Mouse (Mus musculus): Measurements from ENCODE around the gene Daam1.

Daam1 gene

DNA sequence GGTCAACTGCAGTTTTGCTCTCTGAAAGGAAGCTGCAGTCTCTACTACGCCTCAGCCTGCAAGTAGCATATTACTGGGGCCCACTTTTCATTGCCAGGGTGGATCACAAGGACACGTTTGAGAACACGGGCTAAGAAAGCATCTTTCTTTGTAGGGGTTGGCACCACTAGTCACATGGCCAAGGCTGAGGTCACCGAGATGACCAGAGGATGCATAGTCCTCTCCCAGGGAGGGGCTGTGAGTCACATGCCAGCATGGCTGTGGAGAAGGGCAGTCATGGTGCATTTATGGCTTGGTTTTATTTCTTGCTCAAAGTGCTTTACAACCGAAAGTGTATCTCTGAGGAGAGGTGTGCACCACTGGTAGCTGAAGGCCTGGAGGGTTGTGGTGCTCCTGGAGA is 67.4 kb downstream of the Daam1 start:
- DNase-seq (ENCODE audit: low spot score in 2 of 2), result no peak

DNA sequence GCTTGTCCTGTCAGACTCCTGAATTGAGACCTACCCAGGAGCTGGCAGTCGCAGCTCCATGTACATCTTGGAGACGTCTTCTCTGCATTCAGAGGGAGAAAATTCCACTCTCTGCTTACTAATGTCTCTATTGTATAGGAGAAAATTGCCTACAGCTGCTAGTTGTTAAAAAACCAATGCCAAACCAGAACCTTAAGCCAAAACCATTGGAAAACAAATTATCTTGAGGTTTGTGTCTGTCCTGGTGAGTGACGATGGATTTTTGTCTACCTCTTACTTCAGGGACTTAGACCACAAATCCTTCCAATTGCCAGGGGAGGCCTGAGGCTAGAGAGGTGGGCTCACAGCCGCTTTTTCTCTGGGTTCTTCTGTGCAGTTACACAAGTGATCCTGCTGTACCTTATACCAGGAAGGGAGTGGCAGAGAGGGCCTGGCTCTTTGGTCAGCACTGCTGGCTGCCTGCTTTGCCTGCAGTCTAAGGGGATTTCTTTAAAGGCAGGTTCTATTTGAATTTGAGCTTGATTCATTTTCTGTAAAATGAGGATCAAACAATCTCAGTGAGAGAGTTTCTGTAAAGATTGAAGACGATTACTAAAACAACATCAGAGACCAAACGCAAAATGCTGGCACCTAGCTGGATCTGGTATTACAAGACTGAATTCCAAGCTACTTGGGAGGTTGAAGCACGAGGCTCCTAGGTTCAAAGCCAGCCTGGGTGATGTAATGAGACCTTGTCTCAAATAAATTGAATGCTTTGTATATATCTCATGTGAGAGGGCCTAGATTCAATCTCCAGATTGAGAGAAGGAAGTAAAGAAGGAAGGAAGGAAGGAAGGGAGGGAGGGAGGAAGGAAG is 68.0 kb downstream of the Daam1 start:
- no peak for DNase-seq (ENCODE audit: low spot score in 2 of 2)

DNA sequence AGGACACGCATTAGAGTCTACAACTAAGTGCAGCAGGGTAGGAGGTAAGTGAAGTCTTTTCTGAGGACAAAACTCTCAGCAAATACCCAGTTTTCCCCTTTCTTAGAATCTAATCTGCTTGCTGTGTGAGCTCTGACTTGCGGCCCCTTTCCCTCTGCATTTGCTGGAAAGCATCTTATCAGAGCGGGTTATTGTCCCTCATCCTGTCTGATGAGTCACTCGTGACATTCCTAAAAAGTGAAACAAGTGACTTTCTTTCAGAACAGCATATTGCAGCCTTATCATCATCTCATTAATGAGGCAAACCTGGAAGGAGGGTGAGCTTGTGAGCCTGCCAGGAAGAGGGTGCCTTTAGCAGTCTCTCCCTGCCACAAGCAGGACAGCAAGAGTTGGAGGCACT is 68.7 kb downstream of the Daam1 start:
- DNase-seq (ENCODE audit: low spot score in 2 of 2), result no peak

DNA sequence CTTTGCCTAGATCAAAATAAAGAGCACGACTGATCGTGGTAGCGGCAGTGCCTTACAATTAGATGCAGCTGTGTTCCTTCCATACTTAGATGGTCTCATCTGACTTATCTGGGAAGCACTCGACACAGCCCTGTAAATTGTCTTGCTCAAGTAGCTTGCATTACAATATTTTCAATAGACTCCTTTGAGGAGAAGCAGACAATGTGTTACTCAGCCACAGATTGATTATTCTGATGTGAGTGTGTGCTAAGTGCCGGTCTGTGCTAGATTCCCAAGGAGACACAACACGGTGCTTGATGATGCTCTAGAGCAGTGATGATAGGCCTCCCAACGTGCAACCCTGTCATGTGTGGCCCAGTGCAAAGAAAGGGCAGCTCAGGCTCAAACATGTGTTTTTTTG is 70.3 kb downstream of the Daam1 start:
- DNase-seq (ENCODE audit: low spot score in 2 of 2), result no peak

DNA sequence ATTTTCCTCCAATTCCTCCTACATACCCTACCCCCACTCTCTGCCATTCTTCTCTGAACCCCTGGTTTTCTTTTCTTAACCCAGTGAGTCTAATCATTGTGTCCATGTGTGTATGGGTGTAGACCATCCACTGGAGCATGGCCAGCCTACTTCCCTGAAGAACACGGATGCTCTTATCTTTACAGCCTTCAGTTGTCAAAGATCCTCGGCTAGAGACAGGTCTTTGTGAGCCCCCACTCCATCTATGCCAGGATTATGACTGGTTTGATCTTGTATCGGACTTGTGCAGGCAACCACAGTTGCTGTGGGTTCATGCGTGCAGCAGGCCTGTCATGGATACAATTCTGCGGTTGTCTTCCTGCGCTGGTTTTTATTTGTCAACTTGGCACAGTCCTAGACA is 71.0 kb downstream of the Daam1 start:
- no peak for DNase-seq (ENCODE audit: low spot score in 2 of 2)

DNA sequence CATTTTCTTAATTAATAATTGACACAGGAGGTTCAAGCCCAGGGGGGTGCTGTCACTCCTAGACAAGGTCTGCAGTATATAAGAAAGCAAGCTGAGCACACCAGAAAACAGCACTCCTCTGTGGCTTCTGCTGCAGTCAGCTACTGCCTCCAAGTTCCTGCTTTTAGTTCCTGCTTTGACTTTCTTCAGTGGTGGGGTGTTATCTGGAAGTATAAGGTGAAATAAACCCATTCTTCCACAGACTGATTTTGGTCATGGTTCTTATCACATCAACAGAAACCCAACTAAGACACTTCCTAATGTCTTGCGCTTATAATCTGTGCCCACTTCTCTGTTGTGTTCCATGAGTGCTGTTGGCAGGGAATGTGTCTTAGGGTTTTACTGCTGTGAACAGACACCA is 71.4 kb downstream of the Daam1 start:
- no peak for DNase-seq (ENCODE audit: low spot score in 2 of 2)

DNA sequence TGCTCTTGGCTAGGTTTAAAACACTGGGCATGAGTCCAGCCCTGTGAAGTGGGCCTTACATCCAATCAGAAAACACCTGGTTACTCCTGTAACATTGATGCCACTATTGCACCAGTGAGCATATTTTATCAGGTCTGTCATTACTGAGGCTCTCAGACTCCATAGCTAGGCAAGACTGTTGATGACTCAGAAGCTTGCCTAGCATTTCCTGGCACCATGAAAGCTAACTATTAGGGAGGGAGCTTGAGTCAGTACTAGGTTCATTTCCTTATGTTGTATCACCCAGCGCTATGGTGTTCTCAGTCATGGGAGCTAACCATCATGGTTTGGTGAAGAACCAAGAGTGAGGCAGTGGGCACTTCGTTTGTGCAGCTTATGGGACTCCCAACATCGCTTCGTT is 72.3 kb downstream of the Daam1 start:
- no peak for DNase-seq (ENCODE audit: low spot score in 2 of 2)

DNA sequence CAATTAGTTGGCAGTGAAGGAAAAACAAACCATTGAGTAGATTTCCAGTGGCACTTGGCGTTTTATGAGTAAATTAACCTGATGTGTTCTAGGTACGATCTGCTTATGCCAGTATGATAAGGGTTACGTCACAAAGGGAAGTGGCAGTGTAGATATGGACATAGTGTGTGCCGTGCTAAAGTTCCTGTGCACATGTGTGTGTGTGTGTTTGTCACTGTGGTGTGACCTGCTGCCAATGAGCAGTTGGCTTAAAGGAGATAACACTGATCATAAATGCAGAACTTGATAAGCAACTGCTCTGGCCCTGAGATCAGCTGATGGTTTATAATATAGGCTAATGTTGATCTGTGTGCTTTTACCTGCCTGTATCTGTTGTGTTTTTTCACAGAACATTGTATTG is 73.4 kb downstream of the Daam1 start:
- DNase-seq (ENCODE audit: low spot score in 2 of 2), result no peak

DNA sequence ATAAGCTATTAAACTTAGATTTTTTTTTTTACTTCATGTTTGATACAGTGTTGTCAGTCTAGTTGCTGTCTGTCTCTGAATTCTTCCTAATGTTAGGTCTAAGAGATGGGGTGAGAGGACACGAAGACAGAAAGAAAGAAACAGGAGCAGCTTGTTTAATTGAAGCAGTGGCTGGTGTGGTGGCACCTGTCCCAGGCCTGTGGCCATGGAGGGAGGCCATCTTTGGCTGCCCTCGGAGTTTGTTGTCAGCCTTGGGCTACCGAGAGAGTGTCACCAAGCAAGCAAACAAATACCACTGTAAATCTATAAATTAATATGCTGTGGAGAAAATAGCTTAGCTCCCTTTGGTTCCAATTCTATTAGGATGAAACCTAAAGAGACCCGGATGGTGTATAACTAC is 74.0 kb downstream of the Daam1 start:
- DNase-seq (ENCODE audit: low spot score in 2 of 2), result no peak

DNA sequence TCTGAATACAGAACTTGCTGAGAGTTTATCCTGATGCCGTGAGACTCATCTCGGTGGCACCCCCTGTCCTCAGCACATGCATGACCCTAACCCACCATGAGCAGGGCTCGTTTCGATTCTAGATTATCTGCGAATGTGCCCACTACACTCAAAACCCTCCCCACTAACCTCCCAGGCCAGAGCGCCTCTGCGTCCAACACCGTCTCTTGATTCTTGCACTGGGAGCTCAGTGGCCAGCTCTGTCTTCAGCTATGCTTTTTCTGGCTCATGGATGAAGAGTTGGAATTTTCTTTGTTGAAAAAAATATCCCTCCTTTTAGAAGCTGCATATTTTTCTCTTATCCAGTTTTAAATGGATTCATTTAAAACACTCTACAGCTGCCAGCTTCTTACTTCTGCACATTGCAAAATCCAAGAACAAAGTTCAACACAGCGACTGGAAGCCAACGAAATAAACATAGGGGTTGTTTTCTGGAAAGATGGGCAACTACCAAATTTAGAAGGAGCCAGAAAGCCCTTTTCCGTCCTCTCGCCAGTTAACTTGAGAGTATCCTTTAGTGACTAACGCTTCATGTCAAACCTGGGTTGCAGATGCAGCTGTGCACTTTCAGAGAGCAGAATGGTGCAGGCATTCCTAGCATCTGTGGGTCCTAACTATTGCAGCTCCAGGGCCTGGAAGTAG is 74.9 kb downstream of the Daam1 start:
- DNase-seq (ENCODE audit: low spot score in 2 of 2), result no peak

DNA sequence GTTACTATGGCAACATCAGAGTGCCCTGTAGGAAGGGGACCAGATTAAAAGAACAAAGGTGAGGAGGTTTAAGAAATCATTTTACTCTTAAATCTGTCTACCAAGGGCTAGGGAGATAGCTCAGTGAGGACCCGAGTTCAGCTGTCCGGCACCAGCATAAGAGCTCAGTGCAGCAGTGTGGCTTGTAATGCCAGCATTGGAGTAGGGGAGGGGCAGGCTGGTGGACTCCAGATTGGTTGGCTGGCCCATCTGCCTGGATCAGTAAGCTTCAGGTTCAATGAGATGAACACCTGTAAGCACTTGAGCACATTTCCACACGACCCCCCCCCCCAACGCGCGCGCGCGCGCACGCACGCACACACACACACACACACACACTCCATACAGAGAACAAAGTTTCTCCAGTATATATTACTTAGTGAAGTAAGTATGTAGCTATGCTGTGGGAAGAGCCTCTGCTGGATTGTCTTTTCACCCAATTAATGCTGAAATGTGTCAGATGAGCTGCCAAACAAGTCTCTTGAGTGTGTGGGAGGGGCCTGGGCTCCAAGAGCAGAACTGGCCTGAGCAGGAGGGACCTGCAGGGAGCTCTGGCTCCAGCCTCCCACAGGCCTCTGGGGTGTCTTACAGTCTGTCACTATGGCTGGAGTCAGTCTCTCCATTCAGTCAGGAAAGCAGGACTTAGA is 75.8 kb downstream of the Daam1 start:
- no peak for DNase-seq (ENCODE audit: low spot score in 2 of 2)

DNA sequence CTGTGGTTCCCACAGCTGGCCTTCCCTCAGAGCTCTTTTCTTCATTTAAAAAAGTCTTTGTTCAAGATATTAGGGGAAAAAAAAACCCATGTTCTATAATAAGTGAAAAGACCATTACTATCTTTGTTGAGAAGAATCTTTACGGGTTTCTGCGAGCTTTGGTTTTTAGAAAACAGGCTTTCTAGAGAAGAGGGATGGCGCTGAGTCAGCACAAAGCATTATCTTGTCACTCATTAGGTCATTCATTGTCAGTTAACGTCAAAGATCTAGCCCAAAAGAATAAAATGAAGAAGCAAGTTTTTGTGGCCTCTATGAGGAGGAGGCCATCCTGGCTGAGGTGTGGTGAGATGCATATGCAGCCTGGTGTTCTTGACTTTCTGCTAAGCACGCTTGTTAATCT is 78.1 kb downstream of the Daam1 start:
- DNase-seq (ENCODE audit: low spot score in 2 of 2), result no peak

DNA sequence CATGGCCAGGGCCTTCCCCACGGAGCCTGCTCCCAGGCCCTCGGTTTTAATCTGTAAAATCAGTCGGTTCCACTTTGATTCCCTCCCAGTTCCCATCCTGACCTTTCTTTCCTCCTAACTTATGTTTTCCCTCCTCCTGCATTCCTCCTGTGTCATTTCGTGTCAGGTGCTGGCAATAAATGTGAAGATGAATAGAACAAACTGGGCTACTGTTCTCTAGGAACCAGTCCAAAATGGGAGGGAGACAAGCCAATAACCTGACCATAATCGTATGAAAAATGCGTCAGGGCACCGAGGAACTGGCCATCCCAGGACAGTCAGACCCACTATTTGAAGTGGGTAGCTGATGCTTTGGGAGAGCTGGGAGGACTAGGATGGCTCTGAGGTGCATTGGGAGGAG is 79.4 kb downstream of the Daam1 start:
- no peak for DNase-seq (ENCODE audit: low spot score in 2 of 2)

DNA sequence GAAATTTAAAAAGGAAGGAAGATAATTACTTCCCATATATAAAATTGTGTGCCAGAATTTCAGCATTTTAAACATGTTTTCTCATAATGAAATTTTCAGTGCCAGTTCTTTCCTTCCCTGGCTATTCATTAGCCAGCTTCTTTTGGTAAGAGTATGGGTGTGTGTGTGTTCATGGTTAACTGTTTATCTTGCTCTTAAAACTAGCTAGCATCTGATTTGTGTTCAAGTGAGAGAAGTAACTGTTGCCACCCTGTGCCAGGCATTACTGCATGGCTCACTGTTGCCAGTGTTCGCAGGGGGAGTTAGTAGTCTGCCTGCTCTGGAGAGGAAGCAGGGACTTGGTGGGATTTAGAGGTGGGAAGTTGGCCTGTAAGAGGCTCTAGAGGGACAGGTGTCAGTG is 81.4 kb downstream of the Daam1 start:
- no peak for DNase-seq (ENCODE audit: low spot score in 2 of 2)

DNA sequence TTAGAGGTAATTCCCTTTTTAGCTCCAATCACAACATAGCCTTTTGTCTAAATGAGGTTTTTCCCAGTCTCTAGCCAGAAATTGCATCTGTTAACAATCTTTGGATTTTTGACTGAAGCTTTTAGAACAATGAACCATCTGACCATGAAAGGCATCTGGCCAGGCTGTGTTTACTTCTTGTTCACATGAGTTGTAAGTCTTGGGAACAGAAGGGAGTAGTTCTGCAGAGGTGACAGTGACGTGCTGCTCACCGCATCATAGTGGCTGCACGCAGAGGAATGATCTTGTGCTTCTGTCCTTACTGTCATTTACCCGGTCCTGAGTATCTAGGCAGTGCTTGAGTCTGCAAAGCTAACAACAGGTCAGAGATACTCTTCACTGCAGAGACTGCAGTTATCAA is 88.3 kb downstream of the Daam1 start:
- no peak for DNase-seq (ENCODE audit: low spot score in 2 of 2)

DNA sequence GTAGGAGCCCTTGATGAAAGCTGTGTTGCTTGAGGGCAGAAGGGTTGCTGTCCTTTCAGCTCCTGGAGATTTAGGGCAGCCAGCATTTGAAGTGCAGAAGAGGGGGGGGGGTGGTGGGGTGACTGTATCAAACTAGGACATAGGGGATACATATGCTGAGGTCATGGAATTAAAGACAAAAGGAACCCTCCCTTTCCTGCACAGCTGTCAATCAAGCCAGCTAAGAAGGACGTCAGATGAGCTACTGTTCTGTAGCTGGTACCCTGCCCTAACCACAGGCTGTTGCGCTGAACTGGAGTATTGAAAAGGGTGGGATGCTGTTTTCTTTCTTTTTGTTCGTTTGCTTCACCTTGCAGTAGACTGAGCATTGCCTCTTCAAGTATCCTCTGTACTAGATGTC is 89.1 kb downstream of the Daam1 start:
- DNase-seq (ENCODE audit: low spot score in 2 of 2), result no peak

DNA sequence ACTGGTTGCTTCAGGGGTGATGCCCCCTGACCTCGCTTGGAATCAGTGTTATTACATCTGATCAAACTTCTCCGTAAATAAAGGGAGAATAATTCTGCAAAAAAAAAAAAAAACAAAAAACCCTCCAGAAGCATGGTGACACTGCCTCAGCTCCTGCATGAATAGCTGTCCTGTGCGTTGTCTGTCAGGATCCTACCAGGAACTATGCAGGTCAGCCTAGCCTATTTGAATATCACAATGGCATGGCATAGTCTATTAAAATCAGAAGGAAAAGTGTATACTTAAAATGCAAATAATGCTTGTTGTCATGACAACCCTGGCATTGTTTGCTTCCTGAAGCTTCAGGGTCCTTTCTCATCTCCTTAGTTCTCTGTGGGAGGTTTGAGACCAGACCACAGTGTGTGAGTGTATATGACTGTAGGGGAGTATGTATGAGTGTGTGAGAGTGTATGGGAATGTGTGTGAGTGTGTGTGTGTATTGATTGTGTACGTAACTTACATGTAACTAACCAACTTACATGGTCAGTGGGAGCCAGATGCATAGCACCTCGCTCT is 92.0 kb downstream of the Daam1 start:
- no peak for DNase-seq (ENCODE audit: low spot score in 2 of 2)

DNA sequence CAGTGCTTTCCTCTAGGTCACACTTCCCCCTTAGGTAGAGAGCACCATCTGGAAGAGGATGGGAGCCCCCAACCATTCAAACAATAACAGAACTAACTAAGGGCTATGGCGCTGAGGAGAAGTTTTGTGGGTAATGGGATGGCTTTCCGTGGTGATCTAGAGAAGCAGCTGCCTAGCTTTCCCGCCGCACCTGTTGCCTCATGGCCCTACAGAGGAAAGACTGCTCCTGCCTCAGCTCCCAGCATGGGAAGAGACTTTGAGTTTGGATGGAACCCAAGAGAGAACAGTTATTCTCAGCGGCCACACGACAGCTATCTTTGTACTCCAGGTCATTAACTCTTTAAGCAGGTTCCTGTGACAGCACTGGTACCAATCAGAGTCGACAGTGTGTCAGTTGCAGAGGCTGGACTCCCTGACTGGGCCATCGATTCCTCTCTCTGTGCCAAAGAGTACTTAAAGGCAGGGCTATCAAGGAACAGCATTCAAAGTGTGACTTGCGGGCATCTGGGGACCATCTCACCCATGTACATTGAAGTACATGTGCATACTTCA is 94.2 kb downstream of the Daam1 start:
- DNase-seq (ENCODE audit: low spot score in 2 of 2), result no peak

DNA sequence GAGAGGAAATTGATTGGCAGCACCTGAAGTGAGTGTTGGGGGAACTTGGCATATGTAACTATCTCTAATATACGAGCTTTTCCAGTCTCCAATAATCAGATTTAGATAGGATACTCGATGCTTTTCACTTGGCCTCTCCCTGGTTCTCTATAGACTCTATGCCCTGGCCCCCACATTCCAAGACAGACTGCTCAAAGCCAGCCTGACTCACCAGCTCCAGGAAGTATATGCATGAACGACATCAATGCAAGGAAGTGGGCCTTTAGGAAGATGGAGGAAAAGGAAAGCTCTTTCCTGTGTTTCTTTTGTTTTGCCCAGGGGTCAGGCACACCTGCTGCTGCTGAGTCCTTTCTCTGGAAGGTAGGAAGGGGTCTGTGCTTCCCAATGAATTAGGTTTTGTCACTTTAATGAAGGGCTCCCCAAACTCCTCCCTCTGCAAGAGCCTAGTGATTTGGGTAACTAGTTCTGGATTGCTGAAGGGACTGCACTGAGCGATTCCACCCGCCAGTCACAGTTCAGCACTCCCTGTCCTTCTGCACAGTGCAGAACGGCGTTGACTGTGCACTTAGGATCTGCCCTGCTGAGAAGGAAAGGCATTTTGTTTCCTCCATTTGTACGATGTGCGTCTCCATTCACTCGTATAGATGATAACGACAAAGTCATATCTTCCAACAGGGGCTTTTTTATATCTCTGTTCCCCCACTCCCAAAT is 95.3 kb downstream of the Daam1 start:
- no peak for DNase-seq (ENCODE audit: low spot score in 2 of 2)

DNA sequence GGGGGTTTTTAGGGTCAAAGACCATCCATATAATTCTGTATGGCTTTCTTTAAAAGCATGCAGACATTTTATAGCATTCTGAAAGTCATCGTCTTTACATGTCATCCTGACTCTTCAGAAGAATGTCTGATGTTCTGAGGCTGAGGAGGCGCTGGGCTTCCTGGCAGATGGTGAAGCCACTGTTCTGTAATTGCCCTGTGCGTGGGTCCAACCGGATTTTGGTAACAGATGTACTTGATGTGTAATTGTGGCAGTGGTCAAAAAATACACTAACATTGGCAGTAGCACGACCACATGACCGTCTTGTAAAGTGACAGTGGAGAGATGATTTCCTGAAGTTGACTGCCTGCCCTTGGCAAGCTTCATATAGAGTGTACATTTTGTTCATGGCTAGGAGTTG is 97.2 kb downstream of the Daam1 start:
- no peak for DNase-seq (ENCODE audit: low spot score in 2 of 2)

DNA sequence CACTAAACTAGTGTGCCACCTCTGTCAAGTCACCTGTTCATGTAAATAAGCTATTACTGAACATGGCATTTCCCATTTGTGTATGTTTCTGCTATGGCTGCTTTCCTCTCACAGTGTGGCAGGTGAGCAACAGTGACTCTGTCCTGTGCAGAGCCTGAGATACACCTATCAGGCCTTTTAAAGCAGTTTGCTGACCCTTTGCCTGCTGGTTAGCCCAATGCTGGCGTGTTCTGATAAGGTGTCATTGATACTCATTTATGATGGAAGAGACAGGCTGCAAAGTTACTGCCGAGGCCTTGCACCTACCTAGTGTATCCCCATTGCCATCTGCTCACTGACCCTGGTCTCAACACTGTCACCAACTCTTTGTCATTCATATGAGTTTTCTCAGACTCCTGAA is 99.0 kb downstream of the Daam1 start:
- no peak for DNase-seq (ENCODE audit: low spot score in 2 of 2)
